Mouse (Mus musculus): ENCODE results near the gene Dhx16.

The Dhx16 gene

GRCm38 (mm10) chr17:35897644-35898573 is 18.3 kb downstream of the Dhx16 start:
- no peak for DNase-seq

- DNase-seq, result no peak
Measured at GRCm38 (mm10) chr17:35900636-35901035, 21.0 kb downstream of the Dhx16 start.

GRCm38 (mm10) chr17:35903343-35903991 is 23.8 kb downstream of the Dhx16 start:
- no peak for DNase-seq

GRCm38 (mm10) chr17:35903992-35904355 is 24.4 kb downstream of the Dhx16 start:
- no peak for DNase-seq

- no peak for DNase-seq
Measured at GRCm38 (mm10) chr17:35905587-35905986, 26.0 kb downstream of the Dhx16 start.

GRCm38 (mm10) chr17:35907609-35908008 is 28.0 kb downstream of the Dhx16 start:
- DNase-seq, result no peak

- DNase-seq, result no peak
Measured at GRCm38 (mm10) chr17:35909186-35909918, 29.7 kb downstream of the Dhx16 start.

- peak; percentile 95 to 99 for DNase-seq
Measured at GRCm38 (mm10) chr17:35909919-35910369, 30.3 kb downstream of the Dhx16 start, which contains the start of gene Atat1. Atat1 (minus strand) TSS chr17:35910075.

- no peak for DNase-seq
Measured at GRCm38 (mm10) chr17:35914975-35915374, 35.4 kb downstream of the Dhx16 start.

- no peak for DNase-seq
Measured at GRCm38 (mm10) chr17:35915538-35916296, 36.1 kb downstream of the Dhx16 start.

GRCm38 (mm10) chr17:35916297-35917142 is 36.9 kb downstream of the Dhx16 start, which contains the start of the genes Mrps18b and Ppp1r10:
Mrps18b (minus strand) TSS chr17:35916389.
Ppp1r10 (plus strand) TSS chr17:35916434.
- peak; percentile 95 to 99 for DNase-seq

GRCm38 (mm10) chr17:35917143-35917462 is 37.5 kb downstream of the Dhx16 start:
- DNase-seq, result peak in 1 of 2 experiments; percentile 33

GRCm38 (mm10) chr17:35917463-35918251 is 38.0 kb downstream of the Dhx16 start:
- peak in 1 of 2 experiments; percentile 43 for DNase-seq

GRCm38 (mm10) chr17:35918276-35919059 is 38.8 kb downstream of the Dhx16 start:
- DNase-seq, result peak in 1 of 2 experiments; percentile 41

- DNase-seq, result peak; percentile 90 to 92
Measured at GRCm38 (mm10) chr17:35919060-35919715, 39.6 kb downstream of the Dhx16 start.

- no peak for DNase-seq
Measured at GRCm38 (mm10) chr17:35919864-35920301, 40.3 kb downstream of the Dhx16 start.

- DNase-seq, result no peak
Measured at GRCm38 (mm10) chr17:35920384-35920783, 40.8 kb downstream of the Dhx16 start.

- no peak for DNase-seq
Measured at GRCm38 (mm10) chr17:35920862-35921562, 41.4 kb downstream of the Dhx16 start.
